Mouse (Mus musculus) liver, adult 2 months (tissue): ENCODE measurements around the gene Rpl18. TPM values are rescaled to one million over a fixed set of nuclear protein-coding genes. Genes with fewer than 3 reads are reported as not detected.

Experiments
- DNase-seq: peaks from one replicate; pipeline ENCODE4 v3.0.0-alpha.2; 2011; ENCODE audit warnings: low read depth, low spot score; ENCODE audit errors: extremely low read depth
- H3K27ac ChIP-seq: fragments of 200-500 bp; replicated peaks from 2 replicates; pipeline ENCODE4 v1.5.1; 2012; ENCODE audit warnings: low read depth, mild to moderate bottlenecking, control low read depth, inconsistent platforms, low read length; ENCODE audit not compliant: insufficient read depth
- H3K27me3 ChIP-seq: fragments of 200-500 bp; 2 replicates; pipeline ENCODE4 v1.6.1; 2012; ENCODE audit warnings: mild to moderate bottlenecking, moderate library complexity, low read length, inconsistent platforms; ENCODE audit not compliant: control insufficient read depth, insufficient read depth
- H3K36me3 ChIP-seq: fragments of 200-500 bp; 2 replicates; pipeline ENCODE4 v1.6.1; 2012; ENCODE audit warnings: low read length, inconsistent platforms; ENCODE audit not compliant: control insufficient read depth, insufficient read depth
- H3K4me1 ChIP-seq: fragments of 200-500 bp; 2 replicates; pipeline ENCODE4 v1.6.1; 2011; ENCODE audit warnings: low read length; ENCODE audit not compliant: control insufficient read depth, insufficient read depth
- H3K4me3 ChIP-seq: fragments of 200-500 bp; 2 replicates; pipeline ENCODE4 v1.5.1; 2011; ENCODE audit warnings: low read depth, mild to moderate bottlenecking, control low read depth, low read length, moderate library complexity; ENCODE audit not compliant: insufficient read depth
- H3K79me2 ChIP-seq: fragments of 200-500 bp; 2 replicates; pipeline ENCODE4 v1.6.1; 2012; ENCODE audit warnings: inconsistent platforms, mild to moderate bottlenecking, low read length, moderate library complexity; ENCODE audit not compliant: control insufficient read depth, insufficient read depth
- H3K9ac ChIP-seq: fragments of 200-500 bp; 2 replicates; pipeline ENCODE4 v1.6.1; 2012; ENCODE audit warnings: low read depth, mild to moderate bottlenecking, control low read depth, inconsistent platforms, low read length
- CTCF ChIP-seq: fragments of 200-500 bp; IDR thresholded peaks from 2 replicates; pipeline ENCODE4 v1.5.1; 2011; ENCODE audit warnings: low read depth, low read length, control low read depth
- POLR2A ChIP-seq: fragments of 200-500 bp; IDR thresholded peaks from 2 replicates; pipeline ENCODE4 v1.6.1; 2011; ENCODE audit warnings: low read length, control low read depth; ENCODE audit not compliant: insufficient read depth; ENCODE audit errors: extremely low read depth
- WGBS: fragments of 180-500 bp; shearing (Covaris S2); methylation state at CpG from one replicate; pipeline ENCODE4 v1.1.7; 2018; 5-methylcytosine and 5-hydroxymethylcytosine counted together
- polyA plus RNA-seq: library from polyadenylated mRNA; depleted of rRNA; stranded (reverse); fragments of >200 nt; gene quantifications from 2 replicates; pipeline ENCODE4 v1.2.3, GENCODE M21; 2012; rRNA removed
- total RNA-seq: library from RNA; depleted of rRNA; stranded (reverse); fragments of >200 nt; gene quantifications from 2 replicates; pipeline ENCODE4 v1.2.3, GENCODE M21; 2014; rRNA removed

Gene Rpl18
- total and polyA plus RNA-seq, 2 experiments = 366 to 436 TPM

DNA sequence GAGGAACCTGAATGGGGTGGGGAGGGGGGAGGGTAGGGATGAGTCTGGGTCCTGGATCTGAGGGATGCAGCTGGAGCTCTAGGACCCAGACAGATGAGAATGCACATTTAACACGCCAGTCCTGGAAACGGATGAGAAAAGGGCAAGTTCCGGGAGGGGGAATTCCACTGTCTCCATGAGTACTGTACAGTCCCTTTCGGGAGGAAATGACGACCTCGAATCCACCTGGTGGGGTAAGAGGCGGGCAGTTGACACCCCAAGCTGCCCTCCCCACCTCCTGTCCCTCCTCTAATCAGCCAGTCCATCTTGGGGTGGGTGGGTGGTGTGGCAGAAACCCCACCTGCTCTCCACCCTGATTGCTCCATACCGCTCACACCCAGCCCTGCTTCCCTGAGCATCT, 50.7 kb downstream of the Rpl18 start:
- no peak for DNase-seq
- Histone ChIP-seq H3K4me1 (no peaks in the 10 kb centered on the region), H3K36me3 (no peaks in the 10 kb centered on the region), H3K79me2 (no peaks in the 10 kb centered on the region), H3K27me3 (no peaks in the 10 kb centered on the region), H3K27ac (no peak overlapping the region), H3K9ac (no peak overlapping the region), H3K4me3 (no peak overlapping the region)
- WGBS = 55% methylated on average over 8 of the region's 8 CpGs
- TF ChIP-seq CTCF (no peak), POLR2A (no peak)

DNA sequence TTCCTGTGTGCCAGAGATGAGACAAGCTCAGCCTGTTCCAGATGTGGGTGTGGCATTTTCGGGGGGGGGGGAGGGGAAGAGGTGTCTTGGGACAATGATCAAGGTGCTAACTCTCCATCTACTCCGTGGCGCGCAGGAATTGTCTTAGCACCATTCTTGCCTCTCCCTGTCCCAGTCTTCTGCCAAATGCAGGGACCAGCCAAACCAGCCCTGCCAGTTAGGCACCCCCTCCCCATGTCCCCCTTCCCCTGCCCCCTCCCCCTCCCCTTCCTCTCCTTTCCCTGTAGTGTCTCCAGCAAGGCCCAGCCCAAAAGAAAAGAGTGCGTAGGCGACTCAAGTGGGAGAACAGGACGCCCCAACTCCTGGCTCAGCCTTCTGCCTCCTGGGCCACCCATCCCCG, 51.5 kb downstream of the Rpl18 start:
- Histone ChIP-seq H3K4me1 (no peaks in the 10 kb centered on the region), H3K27me3 (no peaks in the 10 kb centered on the region), H3K36me3 (no peaks in the 10 kb centered on the region), H3K9ac (no peak overlapping the region), H3K4me3 (no peak overlapping the region), H3K79me2 (no peaks in the 10 kb centered on the region), H3K27ac (no peak overlapping the region)
- 65% methylated on average over 8 of the region's 8 CpGs for WGBS
- no peak for DNase-seq
- TF ChIP-seq CTCF (no peak), POLR2A (no peak)

DNA sequence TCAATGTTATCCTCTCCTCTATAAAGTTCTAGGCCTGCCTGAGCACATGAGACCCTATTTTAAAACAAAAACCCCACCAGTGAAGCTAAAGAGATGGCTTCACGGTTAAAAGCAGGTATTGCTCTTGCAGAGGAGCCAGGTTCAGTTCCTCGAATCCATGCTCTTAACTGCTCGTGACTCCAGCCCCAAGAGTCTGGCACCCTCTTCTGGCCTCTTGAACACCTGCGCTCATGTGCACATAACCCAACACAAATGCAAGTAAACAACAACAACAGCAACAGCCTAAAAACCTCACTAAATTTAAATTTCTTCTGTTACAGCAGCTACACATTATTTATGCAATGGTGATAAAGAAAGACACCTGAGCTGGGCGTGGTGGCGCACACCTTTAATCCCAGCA, 52.2 kb downstream of the Rpl18 start:
- TF ChIP-seq CTCF = no peak
- no peak for TF ChIP-seq POLR2A
- WGBS = 97% methylated on average over 6 of the region's 6 CpGs
- DNase-seq = no peak
- Histone ChIP-seq H3K27ac (no peak overlapping the region), H3K4me1 (no peaks in the 10 kb centered on the region), H3K79me2 (no peaks in the 10 kb centered on the region), H3K36me3 (no peaks in the 10 kb centered on the region), H3K27me3 (no peaks in the 10 kb centered on the region), H3K9ac (no peak overlapping the region), H3K4me3 (no peak overlapping the region)

Other genes with a start within 250 kb of the Rpl18 start
Only the 30 nearest of the 33 such genes appear.
- gene Dhdh, start 226.7 kb upstream of the Rpl18 start, total RNA-seq = 73.7 and 79.3 TPM in 2 replicates
- 37.2 and 37.7 TPM in 2 replicates for gene Dhdh, start 226.7 kb upstream of the Rpl18 start, polyA plus RNA-seq
- 68.1 and 84.8 TPM in 2 replicates for gene Nucb1, start 205.1 kb upstream of the Rpl18 start, total RNA-seq
- gene Nucb1, start 205.1 kb upstream of the Rpl18 start, polyA plus RNA-seq = 307 and 310 TPM in 2 replicates
- gene Ppp1r15a, start 189.2 kb upstream of the Rpl18 start, total RNA-seq = 4.3 and 4.4 TPM in 2 replicates
- gene Ppp1r15a, start 189.2 kb upstream of the Rpl18 start, polyA plus RNA-seq = 10.8 and 14.9 TPM in 2 replicates
- gene Plekha4, start 189.1 kb upstream of the Rpl18 start, total RNA-seq = 0.55 and 0.60 TPM in 2 replicates
- 1.00 and 1.8 TPM in 2 replicates for gene Plekha4, start 189.1 kb upstream of the Rpl18 start, polyA plus RNA-seq
- not detected in 2 replicates for gene Hsd17b14, start 160.6 kb upstream of the Rpl18 start, total RNA-seq
- gene Hsd17b14, start 160.6 kb upstream of the Rpl18 start, polyA plus RNA-seq = not detected in 2 replicates
- 14.7 and 18.1 TPM in 2 replicates for gene Bcat2, start 145.3 kb upstream of the Rpl18 start, total RNA-seq
- 41.0 and 54.5 TPM in 2 replicates for gene Bcat2, start 145.3 kb upstream of the Rpl18 start, polyA plus RNA-seq
- 0.94 and 1.0 TPM in 2 replicates for gene Fgf21, start 100.0 kb upstream of the Rpl18 start, total RNA-seq
- 3.7 and 4.3 TPM in 2 replicates for gene Fgf21, start 100.0 kb upstream of the Rpl18 start, polyA plus RNA-seq
- not detected in 2 replicates for gene Fut1, start 98.2 kb upstream of the Rpl18 start, total RNA-seq
- 0.15 and 0.21 TPM in 2 replicates for gene Fut1, start 98.2 kb upstream of the Rpl18 start, polyA plus RNA-seq
- gene Izumo1, start 93.6 kb upstream of the Rpl18 start, total RNA-seq = 0.09 TPM in 1 of 2 replicates, not detected in the other
- gene Izumo1, start 93.6 kb upstream of the Rpl18 start, polyA plus RNA-seq = 0.04 and 0.13 TPM in 2 replicates
- gene Rasip1, start 88.0 kb upstream of the Rpl18 start, total RNA-seq = 2.3 and 4.3 TPM in 2 replicates
- 3.6 and 5.1 TPM in 2 replicates for gene Rasip1, start 88.0 kb upstream of the Rpl18 start, polyA plus RNA-seq
- 0.07 and 0.09 TPM in 2 replicates for gene Mamstr, start 75.5 kb upstream of the Rpl18 start, total RNA-seq
- 0.10 and 0.19 TPM in 2 replicates for gene Mamstr, start 75.5 kb upstream of the Rpl18 start, polyA plus RNA-seq
- 0.18 TPM in 1 of 2 replicates, not detected in the other for gene Fut2, start 49.1 kb upstream of the Rpl18 start, total RNA-seq
- gene Fut2, start 49.1 kb upstream of the Rpl18 start, polyA plus RNA-seq = 0.05 and 0.14 TPM in 2 replicates
- gene Ntn5, start 31.4 kb upstream of the Rpl18 start, total RNA-seq = not detected in 2 replicates
- not detected in 2 replicates for gene Ntn5, start 31.4 kb upstream of the Rpl18 start, polyA plus RNA-seq
- gene Sec1, start 21.1 kb upstream of the Rpl18 start, total RNA-seq = not detected in 2 replicates
- not detected in 2 replicates for gene Sec1, start 21.1 kb upstream of the Rpl18 start, polyA plus RNA-seq
- 0.09 and 0.13 TPM in 2 replicates for gene Car11, start 15.6 kb upstream of the Rpl18 start, total RNA-seq
- gene Car11, start 15.6 kb upstream of the Rpl18 start, polyA plus RNA-seq = 0.59 and 1.6 TPM in 2 replicates
- gene Dbp, start 10.4 kb upstream of the Rpl18 start, total RNA-seq = 93.0 and 110 TPM in 2 replicates
- 8.6 and 17.0 TPM in 2 replicates for gene Dbp, start 10.4 kb upstream of the Rpl18 start, polyA plus RNA-seq
- gene Sphk2, start 2.5 kb downstream of the Rpl18 start, total RNA-seq = 13.4 and 15.2 TPM in 2 replicates
- gene Sphk2, start 2.5 kb downstream of the Rpl18 start, polyA plus RNA-seq = 62.9 and 80.1 TPM in 2 replicates
- 0.18 TPM in 1 of 2 replicates, not detected in the other for gene Fam83e, start 5.8 kb downstream of the Rpl18 start, total RNA-seq
- 0.05 and 0.10 TPM in 2 replicates for gene Fam83e, start 5.8 kb downstream of the Rpl18 start, polyA plus RNA-seq
- gene Spaca4, start 10.4 kb downstream of the Rpl18 start, total RNA-seq = not detected in 2 replicates
- gene Spaca4, start 10.4 kb downstream of the Rpl18 start, polyA plus RNA-seq = not detected in 2 replicates
- gene Lmtk3, start 68.3 kb downstream of the Rpl18 start, total RNA-seq = not detected in 2 replicates
- 0.02 TPM in 1 of 2 replicates, not detected in the other for gene Lmtk3, start 68.3 kb downstream of the Rpl18 start, polyA plus RNA-seq
- gene Sult2b1, start 69.2 kb downstream of the Rpl18 start, total RNA-seq = not detected in 2 replicates
- gene Sult2b1, start 69.2 kb downstream of the Rpl18 start, polyA plus RNA-seq = 0.10 TPM in 1 of 2 replicates, not detected in the other
- gene Cyth2, start 99.1 kb downstream of the Rpl18 start, total RNA-seq = 18.1 and 20.9 TPM in 2 replicates
- 14.2 and 14.8 TPM in 2 replicates for gene Cyth2, start 99.1 kb downstream of the Rpl18 start, polyA plus RNA-seq
- gene Kcnj14, start 109.3 kb downstream of the Rpl18 start, total RNA-seq = 0.07 TPM in 1 of 2 replicates, not detected in the other
- gene Kcnj14, start 109.3 kb downstream of the Rpl18 start, polyA plus RNA-seq = 0.11 TPM in 1 of 2 replicates, not detected in the other
- 5.3 and 6.8 TPM in 2 replicates for gene Grwd1, start 115.5 kb downstream of the Rpl18 start, total RNA-seq
- 7.5 and 11.0 TPM in 2 replicates for gene Grwd1, start 115.5 kb downstream of the Rpl18 start, polyA plus RNA-seq
- gene Kdelr1, start 157.3 kb downstream of the Rpl18 start, total RNA-seq = 68.9 and 85.4 TPM in 2 replicates
- gene Kdelr1, start 157.3 kb downstream of the Rpl18 start, polyA plus RNA-seq = 253 and 258 TPM in 2 replicates
- under 0.01 and 0.07 TPM in 2 replicates for gene Grin2d, start 162.9 kb downstream of the Rpl18 start, total RNA-seq
- gene Grin2d, start 162.9 kb downstream of the Rpl18 start, polyA plus RNA-seq = 0.19 and 0.20 TPM in 2 replicates
- not detected in 2 replicates for gene Syngr4, start 181.3 kb downstream of the Rpl18 start, total RNA-seq
- 0.12 TPM in 1 of 2 replicates, not detected in the other for gene Syngr4, start 181.3 kb downstream of the Rpl18 start, polyA plus RNA-seq
- 16.6 and 27.7 TPM in 2 replicates for gene Tmem143, start 181.5 kb downstream of the Rpl18 start, total RNA-seq
- 53.7 and 59.5 TPM in 2 replicates for gene Tmem143, start 181.5 kb downstream of the Rpl18 start, polyA plus RNA-seq
- gene Emp3, start 205.9 kb downstream of the Rpl18 start, total RNA-seq = 2.1 and 3.6 TPM in 2 replicates
- 8.5 and 13.6 TPM in 2 replicates for gene Emp3, start 205.9 kb downstream of the Rpl18 start, polyA plus RNA-seq
- 0.18 TPM in 1 of 2 replicates, not detected in the other for gene Ccdc114, start 208.6 kb downstream of the Rpl18 start, total RNA-seq
- gene Ccdc114, start 208.6 kb downstream of the Rpl18 start, polyA plus RNA-seq = 0.06 and 0.32 TPM in 2 replicates